Mouse (Mus musculus): ENCODE measurements around the gene Exosc5.

Exosc5 gene

GRCm38 (mm10) chr7:25636373-25636772 lies 22.6 kb upstream of the Exosc5 start:
- peak in 1 of 2 experiments; percentile 75 for DNase-seq (ENCODE audit: low spot score in 2 of 2)

- no peak for DNase-seq (ENCODE audit: low spot score in 2 of 2)
Observed at GRCm38 (mm10) chr7:25637099-25637498, 21.9 kb upstream of the Exosc5 start.

GRCm38 (mm10) chr7:25639754-25640153 lies 19.2 kb upstream of the Exosc5 start:
- no peak for DNase-seq (ENCODE audit: low spot score in 2 of 2)

GRCm38 (mm10) chr7:25644136-25644535 lies 14.8 kb upstream of the Exosc5 start:
- no peak for DNase-seq (ENCODE audit: low spot score in 2 of 2)

GRCm38 (mm10) chr7:25644631-25645030 lies 14.3 kb upstream of the Exosc5 start:
- DNase-seq (ENCODE audit: low spot score in 2 of 2): no peak

- DNase-seq (ENCODE audit: low spot score in 2 of 2): no peak
Observed at GRCm38 (mm10) chr7:25645074-25645473, 13.9 kb upstream of the Exosc5 start.

- DNase-seq (ENCODE audit: low spot score in 2 of 2): peak in 1 of 2 experiments; percentile 69
Observed at GRCm38 (mm10) chr7:25647574-25648123, 11.3 kb upstream of the Exosc5 start.

GRCm38 (mm10) chr7:25649839-25650238 lies 9.1 kb upstream of the Exosc5 start:
- no peak for DNase-seq (ENCODE audit: low spot score in 2 of 2)

- peak in 1 of 2 experiments; percentile 60 for DNase-seq (ENCODE audit: low spot score in 2 of 2)
Observed at GRCm38 (mm10) chr7:25651281-25651680, 7.7 kb upstream of the Exosc5 start.

- peak in 1 of 2 experiments; percentile 61 for DNase-seq (ENCODE audit: low spot score in 2 of 2)
Observed at GRCm38 (mm10) chr7:25652244-25652759, 6.7 kb upstream of the Exosc5 start.

- DNase-seq (ENCODE audit: low spot score in 2 of 2): no peak
Observed at GRCm38 (mm10) chr7:25655601-25656428, 3.1 kb upstream of the Exosc5 start.

GRCm38 (mm10) chr7:25657785-25658184 lies 1.2 kb upstream of the Exosc5 start:
- DNase-seq (ENCODE audit: low spot score in 2 of 2): no peak

- DNase-seq (ENCODE audit: low spot score in 2 of 2): no peak
Observed at GRCm38 (mm10) chr7:25666381-25666780, 7.4 kb downstream of the Exosc5 start.

GRCm38 (mm10) chr7:25669158-25669557 lies 10.2 kb downstream of the Exosc5 start:
- no peak for DNase-seq (ENCODE audit: low spot score in 2 of 2)

GRCm38 (mm10) chr7:25669631-25670030 lies 10.7 kb downstream of the Exosc5 start:
- DNase-seq (ENCODE audit: low spot score in 2 of 2): no peak

- no peak for DNase-seq (ENCODE audit: low spot score in 2 of 2)
Observed at GRCm38 (mm10) chr7:25670096-25670495, 11.1 kb downstream of the Exosc5 start.

GRCm38 (mm10) chr7:25671686-25672085 lies 12.7 kb downstream of the Exosc5 start:
- no peak for DNase-seq (ENCODE audit: low spot score in 2 of 2)

GRCm38 (mm10) chr7:25672442-25672841 lies 13.5 kb downstream of the Exosc5 start:
- DNase-seq (ENCODE audit: low spot score in 2 of 2): no peak

GRCm38 (mm10) chr7:25674297-25674696 lies 15.3 kb downstream of the Exosc5 start:
- no peak for DNase-seq (ENCODE audit: low spot score in 2 of 2)

GRCm38 (mm10) chr7:25674719-25675300 lies 15.8 kb downstream of the Exosc5 start, which contains the start of gene Tmem91:
TSS of gene Tmem91 (minus strand) at chr7:25675166.
- DNase-seq (ENCODE audit: low spot score in 2 of 2): no peak

- DNase-seq (ENCODE audit: low spot score in 2 of 2): no peak
Observed at GRCm38 (mm10) chr7:25675405-25675804, 16.4 kb downstream of the Exosc5 start.

GRCm38 (mm10) chr7:25676085-25676781 lies 17.3 kb downstream of the Exosc5 start:
- no peak for DNase-seq (ENCODE audit: low spot score in 2 of 2)

Measured in spleen, postnatal 10 days (tissue).